Mouse (Mus musculus) layer of hippocampus, adult 9-10 months (tissue): ENCODE results near the gene Tm4sf5.
"Not testable (repeated sequence)": the region's sequence is repeated elsewhere in the genome, so short reads cannot be mapped to it uniquely, and the experiment has no call there.

Source experiments
- DNase-seq: peaks from one replicate; pipeline ENCODE4 v3.0.0; 2022; ENCODE audit warnings: low spot score

Tm4sf5 gene

GRCm38 (mm10) chr11:70509753-70510564, 4.9 kb downstream of the Tm4sf5 start:
- no peak for DNase-seq

DNA sequence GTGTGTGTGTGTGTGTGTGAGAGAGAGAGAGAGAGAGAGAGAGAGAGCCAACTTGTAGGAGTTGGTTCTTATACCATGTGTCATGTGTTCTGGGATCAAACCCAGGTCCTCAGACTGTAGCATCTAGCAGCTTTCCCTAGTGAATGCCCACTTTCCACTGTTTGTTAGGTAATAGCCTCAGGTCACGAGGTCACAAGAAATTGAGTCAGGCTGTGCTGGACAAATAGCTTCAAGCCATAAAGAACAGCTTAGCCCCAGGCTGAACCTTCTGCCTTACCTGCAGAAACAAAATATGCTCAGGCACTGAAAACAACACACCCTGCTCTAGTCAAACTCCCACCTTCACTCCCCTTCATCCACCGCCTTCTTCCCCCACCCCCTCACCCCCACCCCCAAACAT, 6.2 kb downstream of the Tm4sf5 start:
- no peak for DNase-seq

DNA sequence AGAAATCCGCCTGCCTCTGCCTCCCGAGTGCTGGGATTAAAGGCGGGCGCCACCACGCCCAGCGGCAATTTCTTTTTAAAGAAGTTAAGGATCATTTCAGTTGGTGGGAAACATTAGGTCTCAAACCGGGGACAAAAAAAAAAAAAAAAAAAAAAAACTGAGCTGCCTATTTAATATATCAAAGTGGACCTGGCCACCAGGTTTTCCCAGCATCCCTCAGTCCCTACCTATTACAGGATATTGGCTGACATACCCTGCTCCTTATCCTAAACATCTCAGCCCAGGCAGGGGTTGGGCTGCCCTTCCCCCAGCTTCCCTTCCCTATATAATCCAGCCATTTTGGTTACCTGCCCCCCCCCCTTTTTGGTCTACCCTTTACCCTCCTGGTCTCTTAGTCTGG, 6.8 kb downstream of the Tm4sf5 start:
- no peak for DNase-seq

DNA sequence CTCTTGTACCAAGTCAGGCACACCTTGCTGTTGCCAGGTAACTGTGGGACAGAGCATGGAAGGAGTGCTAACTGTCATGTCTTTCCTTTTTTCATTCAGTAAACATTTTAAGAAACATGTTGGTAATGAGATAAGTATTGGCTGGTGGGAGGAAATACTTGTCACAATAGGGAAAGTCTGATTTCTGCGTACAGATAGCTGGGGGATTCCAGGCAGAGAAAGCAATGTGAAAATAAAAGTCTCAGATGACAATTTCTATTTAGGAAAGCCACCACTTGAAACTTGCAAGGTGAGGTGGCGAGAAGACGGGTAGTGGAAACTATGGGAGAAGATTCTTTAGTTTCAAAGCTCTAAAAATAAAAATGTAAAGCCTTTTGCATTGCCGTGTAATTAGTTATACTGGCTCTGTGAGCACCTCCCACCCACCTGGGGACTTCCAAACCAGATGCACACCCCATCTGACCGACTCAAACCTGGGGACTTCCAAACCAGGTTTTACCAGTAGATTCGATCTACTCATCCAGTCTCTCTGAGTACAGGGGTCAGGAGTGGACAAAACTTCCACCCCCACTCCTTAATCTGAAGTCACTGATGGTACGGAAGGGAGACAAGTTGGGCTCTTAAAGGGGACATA, 7.8 kb downstream of the Tm4sf5 start:
- no peak for DNase-seq

DNA sequence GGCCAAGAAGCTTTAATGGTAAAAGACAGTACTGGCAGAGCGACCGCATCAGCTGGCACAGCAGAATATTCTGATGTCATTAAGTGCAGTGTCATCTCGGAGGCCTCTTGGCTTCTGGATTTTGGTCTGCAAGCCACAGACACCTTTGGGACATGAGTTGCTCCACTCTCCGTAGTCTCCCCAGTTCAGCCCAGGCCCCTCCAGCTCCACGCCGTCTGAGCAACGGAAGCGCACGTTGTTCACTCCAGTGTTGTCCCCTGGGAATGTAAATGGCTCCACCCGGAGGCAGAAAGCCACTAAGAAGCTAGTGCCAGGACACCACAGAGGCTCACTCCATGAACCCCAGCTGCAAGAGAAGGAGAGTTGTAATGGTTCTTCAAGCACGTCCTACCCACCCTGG, 8.5 kb downstream of the Tm4sf5 start:
- DNase-seq, result no peak

DNA sequence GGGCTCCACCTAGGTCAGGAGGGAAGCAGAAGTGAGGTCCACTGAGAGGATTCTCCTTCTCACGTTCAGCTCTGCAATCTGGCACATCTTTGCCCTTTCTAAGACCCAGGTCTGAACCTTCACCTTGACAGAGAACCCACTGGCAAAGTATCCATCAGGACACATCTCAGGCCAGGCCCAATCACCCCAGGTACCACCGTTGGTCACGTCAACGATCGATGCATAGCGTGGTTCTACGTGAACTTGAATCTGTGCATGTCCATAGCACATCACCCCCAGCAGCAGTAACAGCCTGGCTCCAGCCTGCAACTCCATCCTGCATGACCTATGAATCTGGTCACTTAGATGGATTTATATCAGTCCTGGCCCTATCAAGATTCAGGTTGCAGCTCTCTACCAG, 9.2 kb downstream of the Tm4sf5 start, which contains the start of gene Vmo1:
TSS of gene Vmo1 (minus strand) at position 329 of the 400 bp plus-strand sequence.
- DNase-seq, result no peak

DNA sequence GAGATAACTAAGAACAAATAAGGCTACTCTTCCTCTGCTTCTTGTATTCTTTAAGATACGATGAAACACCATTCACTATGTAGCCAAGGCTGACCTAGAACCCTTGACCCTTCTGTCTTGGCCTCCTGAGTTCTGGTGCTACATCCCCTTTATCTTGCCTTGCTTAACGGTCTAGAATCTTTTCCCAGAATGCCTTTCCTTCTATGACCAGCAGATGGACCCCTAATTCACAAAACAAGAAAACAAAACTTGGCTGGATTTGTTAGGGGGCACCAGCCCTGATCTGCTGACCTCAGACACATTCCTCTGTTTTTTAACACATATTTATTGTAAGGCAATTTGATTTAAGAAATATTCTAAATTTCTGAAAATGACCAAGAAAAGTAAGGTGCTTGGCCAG, 11.3 kb downstream of the Tm4sf5 start:
- no peak for DNase-seq

DNA sequence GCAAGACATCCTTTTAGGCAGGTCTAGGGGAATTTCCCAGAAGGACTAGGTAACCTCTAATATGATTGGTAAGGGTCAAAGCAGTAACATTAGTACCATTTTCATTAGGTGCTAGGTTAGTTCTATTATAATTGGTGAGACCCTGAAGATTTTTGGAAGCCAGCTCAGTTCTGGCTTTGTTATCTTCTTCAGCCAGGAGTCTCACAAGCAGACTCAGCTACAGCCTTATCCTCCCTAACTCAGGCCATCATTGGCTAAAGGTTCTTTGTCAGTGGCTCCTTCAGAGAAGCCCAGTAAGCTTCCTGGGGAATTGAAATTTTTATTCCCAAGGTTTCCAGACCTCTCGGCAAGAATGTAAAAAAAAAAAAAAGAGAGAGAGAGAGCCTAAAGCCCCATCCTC, 13.4 kb downstream of the Tm4sf5 start:
- no peak for DNase-seq

DNA sequence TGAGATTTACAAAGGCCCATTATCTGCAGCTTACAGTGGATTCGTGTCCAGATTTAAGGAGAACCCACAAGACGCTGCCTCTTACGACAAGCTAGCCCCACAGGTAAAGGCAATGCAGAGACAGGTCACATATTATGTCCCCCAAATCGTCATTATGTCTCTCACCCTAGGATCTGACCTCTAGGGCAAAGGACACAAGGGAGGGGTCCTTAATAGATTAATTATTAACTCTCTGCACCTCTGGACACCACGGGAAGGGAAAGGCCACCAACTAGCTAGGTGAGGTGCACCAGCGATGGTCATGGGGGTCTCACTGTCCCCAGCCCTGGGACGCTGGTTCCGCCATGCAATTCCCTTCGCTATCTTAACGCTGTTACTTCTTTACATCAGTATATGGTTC, 13.9 kb downstream of the Tm4sf5 start, which contains the start of gene Gltpd2:
TSS of gene Gltpd2 (plus strand) at position 274 of the 400 bp plus-strand sequence.
- no peak for DNase-seq

GRCm38 (mm10) chr11:70520178-70520769, 15.2 kb downstream of the Tm4sf5 start:
- no peak for DNase-seq

GRCm38 (mm10) chr11:70523306-70523989, 18.4 kb downstream of the Tm4sf5 start:
- DNase-seq, result not testable (repeated sequence)

- no peak for DNase-seq
Observed at GRCm38 (mm10) chr11:70524782-70525181, 19.7 kb downstream of the Tm4sf5 start.

DNA sequence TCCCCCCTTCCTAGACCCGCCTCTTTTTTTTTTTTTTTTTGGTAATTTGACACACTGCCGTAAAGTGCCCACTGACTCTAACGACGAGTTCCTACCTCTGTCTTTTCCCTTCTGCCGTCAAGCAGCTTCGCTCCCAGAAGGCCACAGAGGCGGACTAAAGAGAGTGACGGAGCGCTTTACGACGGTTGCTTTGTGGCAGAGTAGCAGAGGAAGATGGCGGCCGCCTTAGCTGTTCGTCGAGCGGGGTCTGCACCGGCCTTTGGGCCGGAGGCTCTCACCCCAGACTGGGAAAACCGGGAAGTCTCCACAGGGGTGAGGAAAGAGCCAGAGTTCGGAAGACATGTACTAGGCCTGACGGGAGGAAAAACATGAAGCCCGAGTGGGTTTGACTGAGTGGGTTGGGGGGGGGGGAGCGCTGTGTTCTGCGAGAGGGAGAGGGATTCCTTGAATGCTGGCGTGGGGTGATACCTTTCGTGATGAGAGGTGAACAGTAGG, 20.2 kb downstream of the Tm4sf5 start, which contains the start of gene Psmb6:
TSS of gene Psmb6 (plus strand) at position 184 of the 495 bp plus-strand sequence.
- peak; percentile 89 for DNase-seq

- no peak for DNase-seq
Observed at GRCm38 (mm10) chr11:70525726-70526125, 20.7 kb downstream of the Tm4sf5 start.

GRCm38 (mm10) chr11:70526211-70526610, 21.2 kb downstream of the Tm4sf5 start:
- DNase-seq, result no peak

- no peak for DNase-seq
Observed at GRCm38 (mm10) chr11:70528610-70529009, 23.6 kb downstream of the Tm4sf5 start.

- not testable (repeated sequence) for DNase-seq
Observed at GRCm38 (mm10) chr11:70531065-70531464, 26.0 kb downstream of the Tm4sf5 start.

GRCm38 (mm10) chr11:70532839-70533238, 27.8 kb downstream of the Tm4sf5 start, which contains the start of gene Gm40193:
Gene Gm40193 (minus strand): TSS chr11:70532939.
- no peak for DNase-seq

GRCm38 (mm10) chr11:70539423-70539822, 34.4 kb downstream of the Tm4sf5 start:
- no peak for DNase-seq

DNA sequence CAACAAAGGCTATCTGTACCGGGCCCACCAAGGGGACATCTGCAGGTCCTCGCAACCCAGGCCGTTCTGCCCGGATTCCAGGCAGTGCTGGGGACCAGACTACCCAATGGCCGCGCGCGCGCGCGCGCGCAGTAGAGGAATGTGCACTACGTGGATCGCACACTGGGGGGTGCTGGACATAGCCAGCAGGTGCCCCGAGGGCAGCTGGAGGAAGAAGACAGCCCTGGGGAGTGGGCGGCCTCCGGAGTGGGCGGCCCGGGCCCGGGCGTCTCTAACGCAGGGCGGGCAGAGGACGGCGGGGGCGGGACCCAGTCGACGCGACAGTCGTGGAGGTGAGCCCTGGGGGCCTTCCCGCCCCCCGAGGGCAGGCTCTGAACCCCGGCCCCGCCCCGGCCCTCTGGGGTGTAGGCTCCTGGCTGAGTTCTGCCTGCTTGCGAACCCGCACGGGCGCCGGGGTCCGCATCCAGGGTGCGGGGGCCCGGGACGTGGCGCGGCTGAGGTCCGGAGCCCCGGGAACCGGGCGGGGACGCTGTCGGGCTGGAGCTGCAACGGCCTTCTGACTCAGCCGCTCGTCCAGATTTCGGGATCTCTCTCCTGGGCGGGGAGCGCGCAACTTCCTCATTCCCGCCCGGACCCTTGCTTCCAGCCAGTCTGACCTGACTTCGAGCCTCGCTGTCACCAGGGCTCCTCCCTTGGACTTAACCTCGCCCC, 35.0 kb downstream of the Tm4sf5 start, which contains the start of gene Pld2:
TSS of gene Pld2 (plus strand) at position 188 of the 711 bp plus-strand sequence.
- DNase-seq, result no peak

GRCm38 (mm10) chr11:70540928-70541327, 35.9 kb downstream of the Tm4sf5 start:
- DNase-seq, result no peak
